Mouse (Mus musculus) T-helper 2 cell (primary cell): ENCODE results near the gene Dnaaf5.

ENCODE experiments used
- in situ Hi-C: fragments of 300-600 bp; cut with MboI, MseI; formaldehyde crosslinking; loops from one replicate; pipeline ENCODE4 v1.15.1; 2025; ENCODE audit warnings: high pct_unique_total_duplicates

Dnaaf5 gene

DNA sequence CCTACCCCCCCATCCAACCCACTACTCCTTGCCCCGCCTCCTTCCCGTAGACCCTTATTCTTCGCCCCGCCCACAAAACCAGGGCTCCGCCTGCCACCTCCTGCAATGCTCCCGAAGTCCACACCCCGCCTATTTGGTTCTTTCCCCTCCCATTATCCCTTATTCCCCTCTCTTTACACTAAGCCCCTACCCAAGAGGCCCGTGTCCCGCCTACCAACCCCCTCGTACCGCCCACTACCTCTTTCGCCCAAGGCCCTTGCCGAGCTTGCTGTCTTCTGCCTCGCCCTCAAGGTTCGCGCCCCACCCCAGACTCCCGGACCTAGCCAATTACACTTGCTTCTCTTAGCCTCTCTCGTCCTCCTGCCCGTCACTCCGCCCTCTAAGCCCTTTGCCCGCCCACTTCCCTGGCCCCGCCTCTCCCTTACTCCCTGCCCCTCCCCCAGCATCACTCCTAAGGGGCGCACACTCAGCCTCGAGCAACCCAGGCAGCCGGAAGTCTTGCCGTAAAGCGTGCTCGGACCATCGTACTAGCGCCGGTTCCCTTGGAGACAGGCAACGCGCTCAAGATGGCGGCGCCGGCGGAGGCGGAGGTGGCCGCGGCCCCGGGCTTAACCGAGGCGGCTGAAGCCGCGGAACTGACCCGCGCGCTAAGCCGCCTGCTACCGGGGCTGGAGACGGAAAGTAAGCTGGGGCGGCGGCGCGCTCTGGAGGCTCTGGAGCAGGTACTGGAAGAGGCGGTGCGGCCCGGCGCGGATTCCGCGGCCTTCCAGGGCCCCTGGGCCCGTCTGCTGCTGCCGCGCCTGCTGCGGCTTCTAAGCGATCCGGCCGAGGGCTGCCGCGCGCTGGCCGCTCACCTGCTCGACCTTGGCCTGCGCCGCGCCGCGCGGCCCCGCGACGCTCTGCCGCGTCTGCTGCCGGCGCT, at the start of gene Dnaaf5, which contains the start of gene Prkar1b:
TSS of gene Dnaaf5 (plus strand) at position 543 of the 922 bp plus-strand sequence.
TSS of gene Prkar1b (minus strand) at position 321 of the 922 bp plus-strand sequence.
- in situ Hi-C loops, result no loop called here

DNA sequence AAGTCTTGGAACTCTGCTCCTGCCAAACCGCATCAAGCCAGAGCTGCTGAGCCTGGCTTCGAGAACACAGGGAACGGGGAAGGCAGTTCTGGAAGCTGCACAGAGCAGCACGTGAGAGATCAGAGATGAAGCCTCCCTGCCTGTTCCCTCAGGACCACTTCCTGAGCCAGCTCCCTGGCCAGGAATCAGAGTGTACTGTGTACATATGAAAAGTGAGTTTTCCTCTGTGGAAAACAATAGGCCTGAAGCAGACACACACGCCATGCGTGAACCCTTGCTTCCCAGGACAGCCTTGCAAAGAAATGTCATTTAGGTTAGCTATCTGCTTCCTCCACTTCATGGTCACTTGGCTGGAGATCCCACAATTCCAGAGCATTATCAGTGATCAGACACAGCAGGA, 48.2 kb upstream of the Dnaaf5 start:
- in situ Hi-C loops, result no loop called here

DNA sequence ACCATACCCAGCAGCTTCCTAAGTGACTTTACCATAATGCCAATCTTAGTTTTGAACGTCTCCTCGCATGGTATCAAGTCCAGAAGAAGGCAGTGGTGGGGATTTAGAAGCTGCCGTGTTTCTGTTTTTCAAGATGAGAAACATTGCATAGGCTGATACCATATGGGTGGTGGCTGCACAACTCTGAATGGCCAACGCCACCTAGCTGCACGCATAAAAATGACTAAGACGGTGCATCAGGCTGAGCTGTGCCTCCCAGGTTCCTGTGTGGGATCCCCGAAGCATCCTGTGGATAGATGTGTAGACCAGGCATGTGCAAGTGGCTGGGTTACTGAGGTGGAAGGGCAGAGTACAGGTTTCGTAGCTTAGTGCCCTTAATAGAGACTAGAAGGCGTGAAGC, 42.2 kb upstream of the Dnaaf5 start:
- in situ Hi-C loops, result no loop called here

DNA sequence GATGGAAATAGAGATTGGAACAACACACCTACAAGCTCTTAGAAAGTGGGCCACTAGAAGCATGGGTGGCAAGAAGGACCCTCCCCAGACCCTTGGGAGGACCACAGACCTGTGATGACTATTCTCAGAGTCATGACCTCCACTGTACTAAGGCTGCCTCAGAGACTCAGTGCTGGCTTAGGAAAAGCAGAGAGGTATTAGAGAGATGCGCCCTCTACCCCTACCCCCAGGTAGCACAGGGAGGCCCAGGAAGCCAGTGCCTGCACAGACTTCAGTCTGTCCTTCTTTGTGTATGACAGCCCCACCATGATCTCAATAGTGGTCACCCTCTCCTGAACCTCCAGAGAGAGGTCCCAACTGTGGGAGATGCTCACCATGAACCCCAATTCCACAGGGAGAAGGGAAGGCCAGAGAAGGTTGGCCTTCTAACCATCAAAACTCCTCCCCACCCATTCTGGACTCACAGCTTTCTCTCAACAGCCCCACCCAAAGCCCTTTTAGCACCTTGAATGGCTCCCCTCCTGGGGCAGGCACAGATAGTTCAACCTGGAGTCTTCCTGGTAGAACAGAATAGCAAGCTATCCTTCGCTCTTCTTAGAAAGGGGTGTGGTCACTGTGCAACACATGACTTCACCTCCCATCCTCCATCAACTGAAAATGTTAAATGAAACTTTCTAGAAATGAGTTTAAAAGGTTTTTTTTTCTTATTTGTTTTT, 39.7 kb upstream of the Dnaaf5 start:
- in situ Hi-C loops, result no loop called here

DNA sequence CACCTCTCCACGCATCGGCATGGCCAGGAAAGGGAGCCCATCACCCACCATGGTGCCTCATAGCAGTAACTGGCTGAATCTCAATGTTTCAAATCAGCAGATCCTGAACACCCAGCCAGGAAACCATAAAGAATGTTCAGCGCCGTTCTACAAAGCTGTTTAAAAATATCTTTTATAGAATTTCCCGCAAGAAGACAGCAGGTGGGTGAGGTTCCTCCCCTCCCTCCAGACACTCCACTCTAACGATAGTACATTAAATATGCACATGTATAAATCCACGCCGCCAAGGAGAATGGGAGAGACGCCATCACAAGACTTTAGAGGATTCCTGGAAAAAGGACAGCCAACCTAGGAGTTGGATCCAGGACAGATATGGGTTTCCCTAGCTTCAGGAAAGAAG, 38.0 kb upstream of the Dnaaf5 start:
- in situ Hi-C loops, result no loop called here

DNA sequence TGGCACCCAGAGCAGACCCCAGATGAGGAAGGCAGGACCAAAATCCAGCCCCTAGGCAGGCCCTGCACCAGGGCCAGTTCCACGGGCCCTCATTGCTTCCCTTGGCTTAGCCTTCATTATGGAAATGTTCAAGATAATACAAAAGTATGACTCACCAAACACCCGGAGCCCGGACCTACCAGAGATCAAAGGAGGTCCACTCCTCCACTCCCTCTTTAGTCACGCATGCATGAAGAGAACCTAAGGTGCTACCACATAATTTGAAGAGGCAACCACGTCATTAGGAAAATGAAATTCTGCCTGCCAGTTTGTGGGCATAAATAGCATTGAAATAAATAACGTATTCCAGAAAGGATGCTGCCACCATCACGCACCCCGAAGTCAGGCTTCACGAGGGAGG, 37.6 kb upstream of the Dnaaf5 start:
- in situ Hi-C loops, result no loop called here

DNA sequence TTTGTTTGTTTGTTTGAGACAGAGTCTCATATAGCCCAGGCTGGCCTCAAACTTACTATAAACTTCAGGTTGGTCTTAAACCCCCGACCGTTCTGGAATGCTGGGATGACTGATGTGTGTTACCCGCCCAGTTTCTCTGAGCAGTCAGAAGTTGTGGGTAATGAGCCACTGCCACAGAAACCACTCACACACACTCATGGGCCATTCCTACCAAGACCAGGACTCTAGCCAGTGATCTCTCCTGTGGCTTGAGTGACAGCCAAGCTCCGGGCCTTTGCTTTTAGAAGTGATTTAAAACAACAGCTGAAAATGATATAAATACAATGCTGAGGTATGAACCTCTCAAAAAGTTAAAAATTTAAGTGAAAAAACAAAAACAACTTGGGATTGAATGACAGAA, 35.1 kb upstream of the Dnaaf5 start:
- in situ Hi-C loops, result no loop called here

DNA sequence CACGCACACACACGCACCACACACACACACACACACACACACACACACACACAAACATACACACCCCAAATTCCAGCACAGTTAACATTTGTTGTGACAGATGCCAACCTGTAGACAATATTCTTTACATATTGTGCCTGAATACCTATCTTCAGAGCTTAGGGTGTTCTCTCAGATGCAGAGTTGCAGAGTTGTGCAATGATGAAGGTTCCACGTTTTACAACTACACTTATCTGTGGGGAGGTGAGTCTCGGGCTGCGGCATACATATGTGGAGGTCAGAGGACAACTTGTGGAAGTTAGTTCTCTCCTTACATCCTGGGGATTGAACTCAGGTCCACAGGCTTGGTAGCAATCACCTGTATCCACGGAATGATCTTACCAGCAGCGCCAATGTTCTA, 34.5 kb upstream of the Dnaaf5 start:
- in situ Hi-C loops, result no loop called here

DNA sequence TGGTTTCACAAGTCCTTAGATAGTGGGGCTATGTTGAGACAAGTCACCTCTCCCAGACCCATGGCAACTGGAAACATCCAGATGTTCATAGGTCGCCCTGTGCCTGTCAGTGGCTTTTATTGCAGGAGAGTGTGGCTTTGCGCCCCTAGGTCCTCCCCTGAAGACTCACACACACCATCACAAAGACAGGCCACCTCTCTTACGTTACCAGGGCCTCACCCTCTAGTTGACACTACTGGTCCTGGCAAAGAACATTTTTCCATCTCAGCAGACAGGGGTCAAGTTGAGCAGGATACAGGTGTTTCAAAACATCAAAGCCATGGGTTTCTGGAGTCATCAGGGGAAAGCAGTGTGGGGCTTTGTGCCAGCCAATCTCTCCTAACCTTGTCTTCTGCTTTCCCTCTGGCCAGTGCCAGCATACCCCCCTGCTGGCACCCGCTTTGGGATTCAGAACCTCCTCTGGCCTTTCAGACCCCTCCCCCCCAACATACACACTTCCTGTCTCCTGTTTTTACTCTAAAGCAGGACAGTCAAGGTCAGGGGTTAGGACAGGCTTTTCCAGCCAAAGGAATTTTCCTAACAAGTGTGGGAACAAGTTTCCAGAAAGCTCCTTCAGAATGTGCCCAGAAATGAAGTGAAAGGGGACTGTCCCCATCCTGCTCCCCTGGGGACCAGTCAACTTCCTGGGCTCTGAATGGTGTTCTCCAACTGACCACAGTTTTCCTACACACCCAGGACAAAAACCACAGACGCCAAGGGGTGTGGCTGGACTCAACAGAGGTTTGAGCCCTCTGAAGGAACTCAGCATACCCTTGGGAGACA, 31.7 kb upstream of the Dnaaf5 start:
- in situ Hi-C loops, result no loop called here

DNA sequence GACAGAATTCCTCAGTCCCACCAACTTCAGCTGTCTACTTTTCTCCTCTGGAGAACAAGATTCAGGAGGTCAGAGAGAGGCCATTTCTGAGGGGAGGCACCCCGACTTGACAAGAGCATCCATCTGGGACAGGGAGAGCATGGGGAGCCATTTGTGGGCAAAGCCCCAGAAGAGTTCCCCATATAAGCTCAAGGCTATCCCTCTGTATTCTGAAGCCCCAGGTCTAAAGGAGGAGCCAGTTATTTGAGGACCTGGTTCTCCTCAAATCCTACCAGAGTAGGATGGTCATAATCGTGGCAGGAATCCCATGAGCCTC, 31.1 kb upstream of the Dnaaf5 start:
- in situ Hi-C loops, result no loop called here

DNA sequence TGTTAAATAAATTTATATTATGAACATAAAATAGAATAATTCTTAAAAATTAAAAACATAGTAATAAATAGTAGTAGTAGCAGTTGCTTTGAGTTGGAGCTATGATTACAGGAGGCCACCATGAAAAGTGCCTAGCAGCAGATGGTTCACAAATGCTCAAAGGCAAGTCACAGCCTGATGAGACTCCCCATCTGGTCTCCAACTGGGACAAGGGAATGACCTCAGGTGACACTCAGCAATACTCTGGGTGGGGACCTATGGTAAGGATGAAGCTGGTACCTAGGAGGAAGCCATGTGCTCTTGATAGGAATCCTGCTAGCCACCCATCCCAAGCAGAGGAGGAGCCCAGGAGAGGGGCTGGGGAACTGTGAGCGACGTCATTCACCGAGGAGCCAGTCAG, 24.3 kb upstream of the Dnaaf5 start:
- in situ Hi-C loops, result no loop called here

DNA sequence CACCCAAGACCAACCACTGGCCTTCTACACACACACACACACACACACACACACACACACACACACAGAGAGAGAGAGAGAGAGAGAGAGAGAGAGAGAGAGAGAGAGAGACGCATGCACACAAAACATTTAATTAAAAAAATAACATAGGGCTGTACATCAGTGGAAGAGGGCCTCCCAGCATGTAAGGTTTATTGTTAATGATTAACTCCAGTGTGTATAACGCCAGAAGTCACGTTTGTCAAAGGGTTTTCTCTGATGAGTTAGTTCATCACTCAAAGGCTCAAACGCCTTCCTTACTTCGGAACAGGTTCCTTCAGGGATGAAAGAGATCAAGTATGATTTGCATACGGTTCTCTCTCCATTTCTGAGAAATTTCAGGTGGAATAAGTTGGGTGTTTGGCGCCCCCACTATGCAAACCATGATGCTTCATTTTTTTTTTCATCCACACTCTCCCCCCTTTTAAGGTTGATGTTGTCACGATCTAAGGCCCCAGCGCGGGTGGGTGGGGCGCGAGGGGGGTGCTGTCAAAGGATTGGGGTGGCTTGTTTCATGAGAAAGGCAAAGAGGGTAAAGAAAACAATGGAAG, 21.5 kb upstream of the Dnaaf5 start:
- in situ Hi-C loops, result no loop called here

DNA sequence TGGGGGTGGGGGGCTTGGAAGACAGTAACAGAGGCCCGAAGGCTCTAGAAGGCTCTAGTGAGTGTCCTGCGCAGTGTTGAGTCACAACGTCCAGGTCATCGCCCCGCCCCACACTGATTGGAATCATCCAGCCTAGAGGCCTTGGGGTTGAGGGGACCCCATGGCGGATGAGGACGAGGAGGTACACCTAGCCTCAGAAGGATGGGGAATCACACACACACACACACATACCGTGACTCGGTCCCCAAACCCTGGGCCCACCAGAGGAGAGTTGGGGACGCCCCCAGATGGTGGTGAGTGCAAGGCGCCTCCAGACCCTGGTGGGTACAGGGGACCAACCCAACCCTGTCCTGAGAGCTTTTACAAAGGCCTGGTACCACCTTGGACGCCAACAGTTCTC, 20.9 kb upstream of the Dnaaf5 start:
- in situ Hi-C loops, result no loop called here

DNA sequence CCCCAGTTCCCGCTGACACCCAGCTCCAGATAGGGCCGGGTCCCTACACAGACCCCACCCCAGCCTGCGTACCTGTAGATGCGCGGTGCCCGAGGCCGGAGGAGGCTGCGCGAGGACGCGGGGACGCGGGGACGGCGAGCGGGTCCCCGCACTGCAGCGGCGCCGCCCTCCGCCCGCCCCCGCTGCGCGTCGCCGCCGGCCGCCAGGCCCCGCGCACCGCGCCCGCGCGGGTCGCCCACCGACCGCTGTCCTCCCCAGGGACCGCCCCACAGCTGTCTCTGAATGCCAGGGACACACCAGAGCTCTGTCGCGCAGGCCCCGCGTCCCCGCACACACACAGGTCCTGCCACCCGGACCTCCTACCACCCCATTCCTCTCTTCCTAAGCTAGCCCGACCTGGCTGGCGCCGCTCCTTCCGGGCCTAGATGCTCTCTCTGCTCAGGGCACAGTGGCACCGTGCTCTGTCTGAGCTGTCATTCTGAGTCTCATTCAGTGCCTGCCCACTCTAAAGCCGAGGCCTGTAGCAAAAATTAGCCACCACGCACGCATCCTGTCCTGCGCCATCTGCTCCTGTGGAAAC, 20.4 kb upstream of the Dnaaf5 start:
- in situ Hi-C loops, result no loop called here

DNA sequence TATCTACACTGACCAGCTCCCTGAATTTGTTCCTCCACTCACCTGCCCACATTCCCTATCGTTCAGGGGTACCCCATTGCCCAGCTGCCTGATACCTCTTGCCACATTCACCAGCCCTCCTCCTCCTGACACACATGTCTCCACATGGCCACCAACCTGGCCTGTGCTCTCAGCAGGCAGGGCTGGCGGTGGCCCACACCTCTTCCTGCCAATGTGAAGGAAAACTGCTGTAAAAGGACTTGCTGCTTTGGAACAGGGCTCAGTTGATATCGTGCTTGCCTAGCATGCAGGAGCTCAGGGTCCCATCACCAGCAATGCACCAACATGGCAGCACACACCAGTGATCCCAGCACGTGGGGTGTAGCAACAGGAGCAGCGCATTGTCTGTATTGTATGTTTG, 19.7 kb upstream of the Dnaaf5 start:
- in situ Hi-C loops, result no loop called here

DNA sequence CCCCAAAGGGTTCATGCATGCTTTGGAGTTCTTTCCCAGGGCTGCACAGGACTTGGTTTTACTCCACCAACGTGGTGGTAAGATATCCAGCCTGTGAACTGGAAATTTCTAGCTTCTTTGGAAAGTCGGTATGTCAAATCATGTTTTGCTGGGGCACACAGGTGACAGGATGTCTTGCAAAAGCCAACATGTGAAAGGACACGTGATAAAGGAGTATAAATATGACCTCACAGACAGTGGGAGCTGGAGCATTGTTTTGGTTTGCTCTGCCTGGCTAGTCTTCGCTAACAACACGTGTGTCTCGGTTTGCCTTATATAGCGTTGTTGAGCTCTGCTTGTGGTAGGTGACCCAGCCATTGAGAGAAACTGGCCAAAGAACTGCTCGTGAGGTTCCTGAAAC, 15.5 kb upstream of the Dnaaf5 start:
- in situ Hi-C loops, result no loop called here

DNA sequence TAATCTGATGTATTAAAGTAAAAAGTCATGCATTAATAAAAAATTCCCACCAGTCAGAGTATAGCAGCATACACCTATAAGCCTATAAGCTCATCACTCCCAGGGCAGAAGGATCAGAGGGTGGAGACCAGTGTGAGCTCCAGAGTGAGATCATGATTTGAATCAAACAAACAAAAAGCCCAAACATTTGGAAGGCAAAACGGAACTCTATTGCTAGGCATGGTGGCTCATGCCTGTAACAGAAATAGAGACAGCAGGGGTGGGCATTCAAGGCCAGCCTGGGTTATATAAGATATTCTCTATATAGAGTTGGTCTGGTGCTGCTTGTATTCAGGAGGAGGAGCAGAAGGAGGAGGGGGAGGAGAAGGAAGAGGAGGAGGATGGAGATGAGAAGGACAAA, 13.7 kb upstream of the Dnaaf5 start:
- in situ Hi-C loops, result no loop called here

DNA sequence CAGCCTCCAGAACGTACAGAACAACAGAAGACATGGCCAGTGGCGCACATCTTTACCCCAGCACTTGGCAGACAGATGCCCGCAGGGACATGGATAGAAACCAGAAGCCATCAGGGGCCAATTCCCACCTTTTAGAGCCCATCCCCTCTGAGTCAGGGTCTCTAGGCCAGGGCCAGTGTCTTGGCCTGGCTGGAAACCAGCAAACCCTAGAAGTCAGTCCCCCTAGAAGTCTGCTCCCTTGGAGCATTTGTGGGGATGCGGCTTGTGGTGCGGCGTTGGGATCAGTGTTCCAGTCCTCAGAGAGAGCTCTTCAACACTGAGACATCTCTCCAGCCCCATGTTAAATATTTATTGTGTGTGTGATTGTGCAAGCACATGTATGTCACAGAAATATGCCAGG, 12.8 kb upstream of the Dnaaf5 start:
- in situ Hi-C loops, result no loop called here

DNA sequence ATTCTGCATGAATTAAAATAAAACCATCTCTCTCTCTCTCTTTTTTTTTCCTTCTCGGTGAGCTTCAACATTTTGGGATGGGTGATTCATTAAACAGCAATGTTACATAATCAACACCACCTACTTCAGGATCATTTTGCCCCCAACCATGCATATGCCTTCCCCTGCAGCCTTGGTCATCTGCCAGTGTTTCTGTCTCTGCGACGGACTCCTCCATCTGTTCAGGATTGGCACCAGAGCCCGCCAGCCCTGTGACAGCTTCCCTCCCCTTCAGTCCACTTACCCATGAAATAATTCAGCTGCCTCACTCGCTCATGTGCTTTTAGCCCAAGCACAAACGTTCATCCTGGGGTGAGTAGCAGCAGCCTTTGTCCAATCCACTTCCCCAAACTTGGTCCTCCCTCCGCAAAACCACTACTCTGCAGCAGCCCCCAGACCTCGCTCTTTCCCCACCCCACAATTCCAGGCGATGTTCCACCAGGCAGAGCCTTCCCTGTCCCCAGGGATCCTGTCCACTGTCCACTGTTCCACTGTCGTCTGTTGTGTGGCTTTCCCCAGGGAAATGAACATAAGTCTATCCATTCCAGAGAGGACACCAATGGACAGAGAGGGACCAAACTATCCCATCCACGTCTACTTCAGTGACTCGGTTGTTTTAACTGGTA, 11.6 kb upstream of the Dnaaf5 start:
- in situ Hi-C loops, result no loop called here

DNA sequence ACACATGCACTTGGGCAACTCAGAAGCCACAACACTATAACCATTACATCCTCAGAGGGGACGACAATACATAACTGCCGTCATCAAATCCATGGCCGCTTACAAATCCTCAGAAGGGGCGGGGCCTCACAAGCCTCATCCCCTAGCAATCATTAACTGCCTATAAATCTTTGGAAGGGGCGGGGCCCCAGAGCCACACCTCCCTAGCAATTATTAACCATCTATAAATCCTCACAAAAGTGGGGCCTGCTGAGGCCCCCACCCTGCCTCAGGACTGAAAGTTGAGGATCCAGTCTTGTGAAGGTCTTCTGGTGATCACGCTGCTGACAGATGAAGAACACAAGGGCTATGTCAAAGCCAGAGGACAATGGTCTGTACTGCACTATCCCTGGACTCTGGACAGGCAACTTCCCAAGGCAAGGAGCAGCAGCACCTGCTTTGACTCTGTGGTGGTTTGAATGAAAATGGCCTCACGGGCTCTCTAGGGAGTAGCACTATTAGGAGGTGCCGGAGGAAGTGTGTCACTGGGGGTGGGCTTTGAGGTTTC, 11.0 kb upstream of the Dnaaf5 start:
- in situ Hi-C loops, result no loop called here

DNA sequence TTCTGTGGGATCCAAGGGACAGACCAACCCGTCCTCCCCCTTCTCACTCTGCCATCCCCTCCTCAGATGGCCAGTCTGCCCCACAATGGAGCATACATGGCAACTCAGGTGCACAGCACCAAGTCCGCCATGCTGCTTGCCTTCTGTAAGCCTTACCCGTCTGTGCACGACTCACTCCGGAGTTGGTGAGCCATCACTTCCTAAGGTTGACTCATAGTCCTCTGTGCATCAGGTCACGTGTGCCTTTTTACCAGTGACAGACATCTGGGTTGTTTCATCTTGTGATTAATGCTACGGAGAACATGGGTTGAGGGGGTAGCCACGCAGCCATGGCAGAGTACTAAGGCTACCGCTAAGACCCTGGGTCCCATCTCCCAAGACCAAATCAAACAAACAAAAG, 9.4 kb upstream of the Dnaaf5 start:
- in situ Hi-C loops, result no loop called here
